Mouse (Mus musculus) G1E-ER4 (cell line): ENCODE measurements around the gene Prkab2. TPM values are rescaled to one million over a fixed set of nuclear protein-coding genes. Genes with fewer than 3 reads are reported as not detected.

ENCODE experiments used
- GATA1 ChIP-seq: IDR thresholded peaks from one replicate; pipeline ENCODE4 v1.8.0; 2012; ENCODE audit warnings: low read length, inconsistent platforms
- polyA plus RNA-seq: library from polyadenylated mRNA; stranded (reverse); fragments of >175 nt; gene quantifications from 2 replicates; pipeline ENCODE4 v1.2.3, GENCODE M21; 2012

The Prkab2 gene
- polyA plus RNA-seq, 1 experiment: 0.84 TPM

DNA sequence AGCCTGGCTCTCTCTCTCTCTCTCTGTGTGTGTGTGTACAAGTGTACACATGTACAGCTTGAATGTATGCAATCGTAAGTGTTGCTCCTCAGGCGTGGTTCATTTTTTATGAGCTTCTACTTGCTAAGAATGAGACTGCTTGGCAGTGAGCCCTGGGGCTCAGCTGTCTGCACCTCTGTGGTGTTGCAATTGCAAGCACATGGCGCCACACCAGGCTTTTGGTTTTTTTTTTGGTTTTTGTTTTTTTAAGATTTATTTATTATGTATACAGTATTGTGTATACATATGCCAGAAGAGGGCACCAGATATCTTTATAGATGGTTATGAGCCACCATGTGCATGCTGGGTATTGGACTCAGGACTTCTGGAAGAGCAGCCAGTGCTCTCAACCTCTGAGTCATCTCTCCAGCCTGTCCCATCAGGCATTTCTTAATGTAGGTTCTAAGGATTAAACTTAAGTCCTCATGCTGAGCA lies 23.7 kb upstream of the Prkab2 start:
- no peak for TF ChIP-seq GATA1

DNA sequence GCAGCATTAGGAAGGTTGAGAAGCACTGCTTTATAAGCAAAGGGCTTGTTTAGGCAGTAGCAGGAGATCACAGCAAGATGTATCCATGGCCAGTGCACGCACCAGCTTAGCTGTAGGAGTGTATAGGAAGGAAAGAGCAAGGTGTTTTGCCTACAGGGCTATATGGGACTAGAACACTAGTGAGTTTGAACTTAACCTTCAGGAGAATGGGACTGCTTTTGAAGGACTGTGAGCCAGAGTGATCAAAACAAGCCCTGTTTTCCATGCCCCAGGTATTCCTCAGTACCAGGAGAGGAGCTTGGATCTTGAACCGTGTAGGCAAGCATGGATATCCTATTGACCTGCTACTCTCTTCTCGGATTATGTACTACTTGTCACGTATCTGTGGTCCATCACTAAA lies 16.6 kb upstream of the Prkab2 start:
- no peak for TF ChIP-seq GATA1

- TF ChIP-seq GATA1: no peak
These were observed 16.0 kb upstream of the Prkab2 start for GRCm38 (mm10) chr3:97642001-97642400.

- TF ChIP-seq GATA1: no peak
These were observed 9.5 kb upstream of the Prkab2 start for GRCm38 (mm10) chr3:97648518-97648917.

GRCm38 (mm10) chr3:97649022-97649421 lies 9.0 kb upstream of the Prkab2 start:
- TF ChIP-seq GATA1: no peak

DNA sequence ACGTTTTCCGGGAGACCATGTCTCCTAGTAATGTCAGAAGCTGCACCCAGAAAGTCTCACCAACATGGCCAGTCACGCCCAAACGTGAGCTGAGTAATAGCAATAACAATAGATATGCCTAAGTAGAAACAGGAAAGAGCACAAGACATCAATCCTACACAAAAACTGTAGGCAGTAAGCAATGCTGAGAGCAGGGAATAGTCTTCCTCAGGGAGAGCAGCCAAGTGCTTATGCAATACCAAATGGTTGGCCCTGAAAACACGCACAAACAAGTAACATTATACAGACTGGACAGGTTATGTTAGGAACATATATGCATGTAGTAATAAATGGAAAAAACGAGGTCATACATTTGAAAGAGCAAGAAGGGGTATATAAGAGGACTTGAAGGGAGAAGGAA lies 8.5 kb upstream of the Prkab2 start:
- TF ChIP-seq GATA1: no peak

GRCm38 (mm10) chr3:97651604-97652003 lies 6.4 kb upstream of the Prkab2 start:
- TF ChIP-seq GATA1: no peak

- TF ChIP-seq GATA1: no peak
These were observed 4.2 kb upstream of the Prkab2 start for GRCm38 (mm10) chr3:97653781-97654180.

- no peak for TF ChIP-seq GATA1
These were observed 3.1 kb upstream of the Prkab2 start for GRCm38 (mm10) chr3:97654901-97655300.

DNA sequence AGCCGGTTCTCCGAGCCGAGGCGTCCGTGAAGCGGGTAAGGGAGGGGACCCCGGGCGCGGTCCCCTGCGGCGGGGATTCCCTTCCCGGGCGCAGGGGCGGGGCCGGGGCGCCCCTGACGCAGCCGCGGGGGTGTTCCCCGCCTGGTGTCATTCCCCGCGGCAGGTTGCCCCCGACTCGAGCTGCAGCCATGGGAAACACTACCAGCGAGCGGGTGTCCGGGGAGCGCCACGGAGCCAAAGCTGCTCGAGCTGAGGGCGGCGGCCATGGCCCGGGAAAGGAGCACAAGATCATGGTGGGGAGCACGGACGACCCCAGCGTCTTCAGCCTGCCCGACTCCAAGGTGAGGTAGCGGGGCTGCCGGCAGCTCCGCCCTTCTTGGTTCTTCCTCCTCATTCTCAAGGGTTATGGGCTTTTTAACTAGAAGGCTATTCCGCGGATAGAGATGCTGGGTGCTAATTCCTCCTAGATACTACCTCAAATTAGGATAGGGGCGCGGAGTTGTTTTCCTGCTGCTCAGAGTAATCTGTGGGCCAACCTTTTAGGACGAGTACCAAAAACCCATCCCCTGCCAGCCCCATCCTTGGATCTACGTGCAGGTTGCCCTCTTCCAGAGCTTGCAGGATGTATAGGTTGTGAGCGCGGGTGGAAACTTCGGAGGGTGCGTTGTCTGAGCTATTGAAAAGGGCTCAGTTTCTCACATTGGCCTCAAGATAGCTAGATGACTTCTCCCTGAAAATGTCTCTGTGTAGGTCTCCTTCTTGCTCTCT lies 617 bp downstream of the Prkab2 start:
- no peak for TF ChIP-seq GATA1

DNA sequence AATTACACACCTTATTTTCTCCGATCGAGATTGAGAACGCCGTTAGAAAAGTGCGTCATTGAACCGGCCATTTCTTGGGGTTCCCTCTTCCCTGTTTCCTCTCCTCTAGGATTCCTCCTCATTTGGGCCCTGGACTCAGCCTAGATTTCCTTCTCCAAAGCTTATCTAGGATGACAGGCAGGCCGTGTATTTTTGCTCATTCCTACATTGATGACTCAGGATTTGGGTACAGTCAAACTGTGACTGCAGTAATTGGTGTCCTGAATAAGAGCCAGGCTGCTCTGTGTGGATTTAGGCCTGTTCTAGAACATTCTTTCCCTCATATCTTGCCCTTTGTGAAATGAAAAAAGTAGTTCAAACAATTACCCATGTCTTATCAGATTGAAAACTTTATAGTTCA lies 1.8 kb downstream of the Prkab2 start:
- no peak for TF ChIP-seq GATA1

DNA sequence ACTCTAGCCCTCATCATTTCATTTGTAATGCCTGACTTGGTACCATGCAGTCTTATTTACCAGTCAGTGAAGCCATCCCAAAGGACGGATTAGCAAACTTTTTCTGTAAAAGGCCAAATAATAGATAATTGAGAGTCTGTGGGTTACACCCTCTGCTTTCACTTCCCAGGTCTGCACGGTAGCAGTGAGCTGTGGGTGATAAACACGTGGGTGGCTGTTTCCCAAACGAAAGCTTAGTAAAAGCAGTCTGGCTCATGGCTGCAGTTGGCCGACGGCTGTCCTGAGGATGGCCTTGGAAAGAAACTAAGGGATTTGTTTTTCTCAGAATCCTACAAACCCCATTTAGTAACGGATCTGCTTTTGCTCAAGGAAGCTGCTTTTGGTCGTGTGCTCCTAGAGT lies 3.2 kb downstream of the Prkab2 start:
- TF ChIP-seq GATA1: no peak

DNA sequence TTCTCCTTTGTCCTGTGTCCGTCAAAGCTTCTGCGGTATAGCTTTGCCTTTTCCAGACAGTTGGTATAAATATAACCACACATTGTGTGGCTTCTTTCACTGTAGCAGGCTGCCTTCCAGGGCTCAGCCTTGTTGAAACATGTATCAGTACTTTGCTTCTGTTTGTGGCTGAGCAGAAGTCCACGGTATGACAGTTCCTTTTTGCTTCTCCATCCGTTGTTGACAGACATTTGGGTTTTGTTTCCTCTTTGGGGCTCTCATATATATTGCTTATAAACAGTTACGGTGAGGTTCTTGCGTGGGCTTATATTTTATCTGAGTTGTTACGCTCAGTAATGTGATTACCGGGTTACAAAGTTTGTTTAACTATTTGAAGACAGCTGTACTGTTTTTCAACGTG lies 7.5 kb downstream of the Prkab2 start:
- TF ChIP-seq GATA1: no peak

DNA sequence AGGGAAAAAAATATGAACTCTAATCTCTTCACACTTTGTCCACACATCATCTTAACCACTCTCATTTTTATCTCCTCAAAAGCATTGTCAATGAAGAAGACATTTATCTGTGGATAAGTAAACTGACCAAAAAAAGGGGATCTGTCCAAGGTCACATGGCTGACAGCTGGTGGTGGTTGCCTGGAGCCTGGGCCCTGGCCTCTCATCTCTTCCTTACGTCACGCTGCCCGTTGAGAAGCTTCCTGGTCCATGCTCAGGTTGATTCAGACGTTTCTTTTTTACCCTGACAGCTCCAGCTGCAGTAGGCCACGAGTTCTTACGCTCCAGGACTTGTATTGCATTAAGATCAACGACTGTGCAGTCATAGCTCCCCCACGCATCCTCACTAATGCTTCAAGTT lies 8.2 kb downstream of the Prkab2 start:
- no peak for TF ChIP-seq GATA1

DNA sequence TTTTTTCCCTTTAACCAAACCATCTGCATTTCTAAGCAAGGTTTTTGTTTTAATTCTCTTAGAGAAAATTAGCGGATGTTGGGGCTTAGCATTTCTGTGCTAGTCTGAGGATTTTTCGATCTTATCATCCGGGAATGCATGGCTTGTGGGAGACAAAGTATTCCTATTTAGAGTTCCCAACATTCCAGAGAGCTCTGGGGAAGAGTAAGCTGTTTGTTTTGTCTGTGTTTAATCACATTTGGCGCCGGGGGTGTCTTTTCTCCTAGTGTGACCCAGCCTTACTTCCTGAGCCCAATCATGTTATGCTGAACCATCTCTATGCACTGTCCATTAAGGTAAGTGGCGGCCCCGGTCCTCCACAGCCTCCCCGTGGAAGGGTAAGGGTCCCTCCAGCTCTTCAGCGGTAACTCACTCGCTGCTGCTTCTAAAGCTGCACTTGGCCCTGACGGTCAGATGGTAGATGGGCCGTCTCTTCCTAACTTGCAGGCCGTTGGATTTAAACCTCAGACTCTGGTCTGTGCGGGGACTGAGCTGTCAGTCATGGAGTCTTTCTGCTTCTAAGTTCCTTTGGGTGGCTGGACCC lies 9.2 kb downstream of the Prkab2 start:
- TF ChIP-seq GATA1: no peak

GRCm38 (mm10) chr3:97674644-97675110 lies 16.7 kb downstream of the Prkab2 start, which contains the start of gene Gm17651:
TSS of gene Gm17651 (minus strand) at chr3:97674694.
- no peak for TF ChIP-seq GATA1

- TF ChIP-seq GATA1: no peak
These were observed 18.1 kb downstream of the Prkab2 start for GRCm38 (mm10) chr3:97676126-97676525.
